Mouse (Mus musculus): Measurements from ENCODE around the gene Klc4. TPM values are rescaled to one million over a fixed set of nuclear protein-coding genes. Genes with fewer than 3 reads are reported as not detected.

The Klc4 gene
- total RNA-seq, 2 experiments from 2014 or later, result 16.8 to 17.0 TPM

DNA sequence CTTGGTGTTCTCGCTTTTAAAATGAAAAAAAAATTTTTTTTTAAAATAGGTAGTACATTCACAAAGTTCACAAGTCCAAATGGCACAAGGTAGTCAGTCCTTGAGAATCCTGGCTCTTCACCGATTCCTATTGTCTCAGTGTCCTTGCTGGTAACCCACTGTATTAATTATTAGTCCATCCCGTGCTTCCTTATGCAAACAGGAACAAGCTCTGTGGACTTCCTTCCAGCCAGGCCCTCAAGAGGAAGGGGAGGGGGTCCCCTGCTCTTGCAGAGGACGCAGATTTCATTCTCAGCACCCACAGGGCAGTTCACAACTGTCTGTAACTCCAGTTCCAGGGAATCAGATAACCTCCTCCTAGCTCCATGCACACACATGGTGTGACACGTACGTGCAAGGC lies 10.2 kb upstream of the Klc4 start:
- no peak for DNase-seq (ENCODE audit: extremely low spot score in 1 of 2, low spot score in 1 of 2)

DNA sequence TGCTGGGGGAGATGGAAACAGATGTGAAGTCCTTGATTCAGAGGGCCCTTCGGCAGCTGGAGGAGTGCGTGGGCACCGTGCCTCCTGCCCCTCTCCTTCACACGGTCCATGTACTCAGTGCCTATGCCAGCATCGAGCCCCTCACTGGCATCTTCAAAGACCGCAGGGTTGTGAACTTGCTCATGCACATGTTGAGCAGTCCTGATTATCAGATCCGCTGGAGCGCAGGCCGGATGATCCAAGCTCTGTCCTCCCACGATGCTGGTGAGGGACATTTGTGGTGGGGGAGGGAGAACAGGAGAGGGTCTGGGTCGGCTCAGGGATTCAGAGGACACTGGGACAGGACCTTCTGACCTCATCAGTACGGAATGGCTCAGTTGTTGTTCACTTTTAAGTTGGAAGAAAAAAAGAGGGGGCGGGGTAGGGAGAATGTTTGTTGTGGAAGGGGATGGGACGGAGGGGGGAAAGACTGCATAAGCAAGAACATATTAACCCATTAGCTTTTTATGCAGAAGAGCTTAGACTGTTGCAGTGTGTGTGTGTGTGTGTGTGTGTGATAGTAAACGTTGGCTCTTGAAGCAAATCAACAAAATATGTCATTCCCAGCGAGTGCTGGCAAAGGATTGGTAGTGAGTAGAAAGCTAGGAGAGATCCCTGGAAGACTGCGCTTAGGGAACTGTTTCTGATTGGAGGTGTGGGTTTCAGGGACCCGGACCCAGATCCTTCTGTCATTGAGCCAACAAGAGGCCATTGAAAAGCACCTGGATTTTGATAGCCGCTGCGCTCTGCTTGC lies 6.1 kb upstream of the Klc4 start:
- no peak for DNase-seq (ENCODE audit: extremely low spot score in 1 of 2, low spot score in 1 of 2)

- DNase-seq (ENCODE audit: extremely low spot score in 1 of 2, low spot score in 1 of 2), result no peak
Observed at GRCm38 (mm10) chr17:46651292-46651691, 5.5 kb upstream of the Klc4 start.

DNA sequence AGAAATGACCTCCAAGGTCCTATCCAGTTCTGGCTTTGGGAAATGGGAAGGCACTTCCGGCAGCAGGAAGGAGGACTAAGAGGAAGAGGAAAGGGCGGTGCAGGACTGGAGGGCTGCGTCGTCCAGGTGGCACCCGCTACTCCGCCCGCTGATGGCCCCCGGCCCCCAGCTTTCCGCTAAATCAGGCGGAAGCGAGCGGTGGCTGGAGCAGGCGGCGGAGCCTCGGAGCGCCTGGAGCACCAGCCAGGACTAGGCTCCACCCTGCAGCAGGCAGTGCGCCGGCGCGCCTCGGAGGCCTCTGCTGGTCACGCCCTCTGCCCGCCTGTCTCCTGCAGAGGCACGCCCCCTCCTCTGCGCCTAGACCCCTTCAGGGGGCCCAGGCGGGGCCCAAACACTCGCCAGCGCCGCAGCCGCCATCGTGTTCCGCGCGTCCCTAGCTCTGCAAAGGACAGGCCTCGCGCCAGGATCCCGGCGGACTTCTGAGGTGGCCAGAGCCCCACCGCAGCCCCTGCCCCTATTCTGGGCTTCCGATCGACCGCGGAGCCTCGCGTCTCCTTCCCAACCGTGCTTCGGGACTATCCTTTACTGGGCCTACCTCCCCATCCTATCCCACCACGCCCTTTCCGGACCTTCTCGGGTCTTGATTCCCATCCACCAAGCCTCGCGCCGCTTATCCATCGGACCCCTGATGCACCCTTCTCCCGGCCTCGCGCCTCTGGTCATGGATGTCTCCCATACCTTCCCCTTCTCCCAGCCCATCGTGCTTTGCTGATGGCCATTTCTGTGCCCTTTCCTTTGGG lies 4.6 kb upstream of the Klc4 start, which contains the start of gene Cul7:
TSS of gene Cul7 (plus strand) at position 106 of the 800 bp plus-strand sequence.
- peak; percentile 79 to 81 for DNase-seq (ENCODE audit: extremely low spot score in 1 of 2, low spot score in 1 of 2)

DNA sequence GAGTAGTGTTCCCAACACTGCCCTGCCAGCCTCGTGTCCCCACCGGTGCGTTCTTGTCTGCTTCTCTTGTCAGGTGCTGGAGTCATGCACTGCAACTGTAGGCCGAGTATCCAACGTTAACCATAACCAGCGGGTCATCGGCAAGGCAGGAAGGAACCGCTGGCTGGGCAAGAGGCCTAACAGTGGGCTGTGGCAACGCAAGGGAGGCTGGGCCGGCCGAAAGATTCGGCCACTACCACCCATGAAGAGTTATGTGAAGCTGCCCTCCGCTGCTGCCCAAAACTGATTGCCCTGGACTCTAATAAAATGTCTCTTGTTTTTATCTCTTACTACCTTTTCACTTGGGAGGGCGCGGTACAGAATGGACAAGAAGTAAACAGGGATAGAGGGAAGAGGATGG lies 4.0 kb upstream of the Klc4 start:
- DNase-seq (ENCODE audit: extremely low spot score in 1 of 2, low spot score in 1 of 2), result no peak

DNA sequence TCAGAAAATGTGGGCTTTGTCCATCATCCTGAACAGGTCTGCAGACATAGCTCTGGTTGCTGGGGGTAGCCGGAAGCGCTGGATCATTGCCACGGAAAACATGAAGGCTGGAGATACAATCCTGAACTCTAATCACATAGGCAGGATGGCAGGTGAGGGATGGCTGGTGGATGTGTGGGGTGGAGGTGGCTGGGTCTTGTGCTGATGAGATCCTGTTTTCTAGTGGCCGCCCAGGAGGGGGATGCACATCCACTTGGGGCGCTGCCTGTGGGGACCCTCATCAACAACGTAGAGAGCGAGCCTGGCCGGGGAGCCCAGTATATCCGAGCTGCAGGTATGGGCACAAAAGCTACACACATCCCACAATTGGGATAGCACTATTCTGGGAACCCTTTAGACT lies 2.6 kb upstream of the Klc4 start:
- no peak for DNase-seq (ENCODE audit: extremely low spot score in 1 of 2, low spot score in 1 of 2)

DNA sequence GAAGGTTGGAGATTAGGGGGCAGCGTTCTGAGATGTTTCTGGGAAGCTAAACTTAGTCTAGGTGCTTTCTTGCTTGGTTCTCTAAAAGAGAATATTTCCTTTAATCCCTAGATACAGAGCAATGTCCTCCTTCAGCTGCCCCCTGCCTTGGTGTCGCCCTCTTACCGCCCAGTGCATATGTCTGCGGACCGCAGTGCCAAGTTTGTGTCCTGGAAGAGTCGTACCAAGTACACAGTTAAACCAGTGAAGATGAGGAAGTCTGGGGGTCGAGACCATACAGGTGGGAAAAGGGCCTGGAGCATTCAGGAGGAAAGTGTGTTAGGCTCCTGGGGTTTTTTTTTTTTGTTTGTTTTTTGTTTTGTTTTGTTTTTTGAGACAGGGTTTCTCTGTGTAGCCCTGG lies 1.5 kb upstream of the Klc4 start:
- no peak for DNase-seq (ENCODE audit: extremely low spot score in 1 of 2, low spot score in 1 of 2)

GRCm38 (mm10) chr17:46646322-46646662 lies 470 bp upstream of the Klc4 start:
- no peak for DNase-seq (ENCODE audit: extremely low spot score in 1 of 2, low spot score in 1 of 2)

DNA sequence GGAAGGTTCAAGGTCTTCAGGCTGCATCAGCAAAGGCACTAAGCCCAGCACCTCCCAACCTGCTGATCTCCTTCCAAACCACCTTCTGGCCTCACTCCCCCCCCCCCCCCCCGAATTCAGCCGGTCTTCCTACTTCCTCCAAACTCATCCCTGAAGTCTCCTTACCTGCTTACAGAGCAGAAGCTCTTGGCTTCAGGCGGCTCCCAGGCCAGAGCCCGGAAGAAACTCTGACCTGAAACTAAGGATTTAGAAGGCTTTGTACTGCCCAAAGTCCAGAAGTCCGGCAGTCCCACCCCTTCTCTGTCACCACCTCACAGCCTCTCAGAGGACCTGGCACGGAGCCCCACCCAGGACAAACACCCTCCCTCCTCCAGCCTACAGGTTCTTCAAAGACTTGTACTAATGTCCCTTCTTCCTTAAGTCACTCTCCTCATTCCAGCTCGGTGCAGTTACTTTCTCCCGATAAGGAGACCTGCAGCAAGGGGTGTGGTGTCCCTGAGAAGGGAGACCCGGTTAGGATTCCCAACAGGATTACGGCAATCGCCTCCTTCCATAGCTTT lies 826 bp downstream of the Klc4 start:
- DNase-seq (ENCODE audit: extremely low spot score in 1 of 2, low spot score in 1 of 2), result no peak

DNA sequence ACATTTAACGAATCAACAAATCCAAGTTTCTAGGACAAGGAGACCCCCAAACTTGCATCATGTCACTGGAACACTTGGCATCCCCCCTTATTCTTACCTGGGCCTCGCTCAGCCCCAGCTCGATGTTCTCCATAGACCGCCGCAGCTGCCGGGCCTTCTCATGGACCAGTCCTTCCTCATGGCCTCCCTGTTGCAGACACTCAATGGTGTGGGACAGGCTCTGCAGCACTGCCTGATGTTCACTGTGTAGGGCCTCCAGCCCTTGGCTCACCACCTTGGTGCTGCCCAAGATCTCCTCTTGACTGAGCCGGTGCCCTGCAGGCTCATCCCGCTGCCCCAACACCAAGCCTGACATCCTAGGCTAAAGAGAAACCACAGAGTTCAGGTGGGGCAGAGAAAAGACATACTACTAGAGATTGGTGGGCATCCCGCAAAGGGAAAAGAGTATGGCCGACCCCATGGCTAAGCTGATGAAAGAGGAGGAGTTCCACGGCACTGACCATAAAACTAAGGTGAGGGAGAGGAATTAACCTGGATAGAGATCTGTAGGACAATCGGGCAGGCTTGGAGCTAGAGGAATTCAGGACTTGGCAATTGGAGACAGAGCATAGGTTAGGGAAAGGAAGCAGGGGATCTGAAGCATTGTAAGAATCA lies 1.5 kb downstream of the Klc4 start:
- DNase-seq (ENCODE audit: extremely low spot score in 1 of 2, low spot score in 1 of 2), result no peak

DNA sequence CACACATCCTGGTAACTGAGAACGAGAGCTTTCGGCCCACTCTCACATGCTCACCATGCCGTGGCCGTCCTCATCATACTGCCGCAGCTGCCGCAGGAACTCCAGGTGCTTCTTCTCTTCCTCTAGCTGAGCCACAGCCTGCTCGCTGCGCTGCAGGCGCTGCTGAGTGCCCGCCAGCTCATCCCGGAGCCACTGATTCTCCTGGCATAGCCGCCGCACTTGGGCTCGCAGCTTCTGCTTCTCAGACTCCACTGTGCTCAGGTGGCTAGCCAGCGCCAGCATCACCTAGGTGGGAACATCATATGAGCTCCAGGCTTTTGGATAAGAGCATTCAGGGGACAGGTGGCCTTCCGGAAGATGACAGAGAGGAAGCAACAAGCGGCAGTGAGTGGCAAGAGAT lies 3.8 kb downstream of the Klc4 start:
- no peak for DNase-seq (ENCODE audit: extremely low spot score in 1 of 2, low spot score in 1 of 2)

DNA sequence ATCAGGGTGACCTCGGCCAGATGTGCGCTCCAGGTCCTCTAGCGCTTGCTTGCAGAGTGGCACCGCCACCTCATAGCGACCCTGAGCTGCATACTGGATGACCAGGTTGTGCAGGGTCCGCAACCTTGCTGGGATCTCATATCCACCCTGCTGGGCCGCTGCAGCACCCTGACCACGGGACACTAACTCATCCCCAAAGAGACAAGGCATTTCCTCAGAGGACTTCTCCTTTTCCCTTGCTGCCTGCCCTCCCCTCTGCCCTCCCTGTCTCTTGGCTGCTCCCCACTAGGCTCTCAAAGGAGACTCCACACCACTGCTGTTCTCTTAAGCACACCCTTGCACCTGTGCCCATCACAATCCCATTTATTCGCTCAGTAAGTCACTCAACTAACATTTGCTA lies 5.9 kb downstream of the Klc4 start:
- DNase-seq (ENCODE audit: extremely low spot score in 1 of 2, low spot score in 1 of 2), result no peak

- DNase-seq (ENCODE audit: extremely low spot score in 1 of 2, low spot score in 1 of 2), result peak; percentile 54 to 64
Observed at GRCm38 (mm10) chr17:46636831-46637523, 8.8 kb downstream of the Klc4 start.

DNA sequence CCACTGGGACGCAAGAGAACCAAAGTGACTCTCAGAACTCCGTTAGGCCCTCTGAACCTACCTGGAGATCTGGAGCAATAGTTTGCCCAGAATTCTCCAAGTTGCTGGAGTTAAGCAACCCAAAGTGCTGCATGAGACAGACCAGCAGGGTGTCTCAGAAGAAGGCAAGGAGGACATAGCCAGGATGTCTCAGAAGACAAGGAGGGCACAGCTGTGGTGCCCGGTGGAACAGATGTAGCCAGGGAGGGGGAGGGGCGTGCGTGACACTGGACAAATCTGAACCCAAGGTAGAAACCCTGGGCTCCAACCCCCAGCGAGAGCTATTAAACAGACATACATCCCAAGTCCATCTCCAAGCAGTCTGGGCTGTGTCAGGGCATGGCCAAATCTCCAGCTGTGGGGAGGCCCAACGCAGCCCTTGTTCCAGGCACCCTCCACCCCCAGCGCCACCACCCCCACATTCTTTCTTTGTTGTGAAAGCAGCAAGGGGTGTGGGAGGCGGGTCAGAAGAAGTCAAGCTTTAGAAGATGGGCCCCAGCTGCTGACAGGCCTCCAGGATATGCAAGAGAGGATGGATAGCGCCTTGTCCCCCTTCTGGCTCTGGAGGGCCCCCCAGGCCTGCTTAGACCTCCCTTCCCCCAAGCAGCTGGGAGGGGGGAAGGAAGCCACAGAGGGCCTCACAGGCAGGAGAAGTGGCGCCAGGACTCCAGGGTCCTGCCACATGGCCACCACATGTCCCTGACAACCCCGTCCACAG lies 16.0 kb downstream of the Klc4 start:
- DNase-seq (ENCODE audit: extremely low spot score in 1 of 2, low spot score in 1 of 2), result no peak

- DNase-seq (ENCODE audit: extremely low spot score in 1 of 2, low spot score in 1 of 2), result peak; percentile 61 to 67
Observed at GRCm38 (mm10) chr17:46628791-46629684, 16.8 kb downstream of the Klc4 start, which contains the start of gene Ptk7. TSS of gene Ptk7 (minus strand) at chr17:46629504.

DNA sequence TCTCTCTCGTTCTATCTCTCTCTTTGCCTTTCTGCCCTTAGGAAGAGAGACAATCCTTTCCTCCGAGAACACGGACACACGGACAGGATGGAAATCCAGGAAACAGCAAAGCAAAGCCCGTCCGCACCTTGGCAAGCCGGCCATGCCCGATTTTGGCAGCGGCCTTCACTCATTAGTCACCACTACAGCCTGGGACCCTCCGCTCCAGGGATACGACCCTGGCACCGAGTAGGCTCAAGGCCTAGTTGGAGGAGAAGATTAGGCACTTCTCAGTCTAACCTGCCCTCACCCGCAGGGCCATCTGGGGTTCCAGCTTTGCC lies 17.4 kb downstream of the Klc4 start:
- DNase-seq (ENCODE audit: extremely low spot score in 1 of 2, low spot score in 1 of 2), result no peak

- DNase-seq (ENCODE audit: extremely low spot score in 1 of 2, low spot score in 1 of 2), result no peak
Observed at GRCm38 (mm10) chr17:46627409-46627808, 18.4 kb downstream of the Klc4 start.

GRCm38 (mm10) chr17:46624598-46624997 lies 21.2 kb downstream of the Klc4 start:
- no peak for DNase-seq (ENCODE audit: extremely low spot score in 1 of 2, low spot score in 1 of 2)
